Mouse (Mus musculus) left cerebral cortex, adult 8-10 months (tissue): ENCODE measurements around the gene Plcd4. TPM values are rescaled to one million over a fixed set of nuclear protein-coding genes. Genes with fewer than 3 reads are reported as not detected.

Experiments
- DNase-seq, 2 experiments: peaks; one replicate each; pipeline ENCODE4 v3.0.0; 2022; ENCODE audit warnings: low spot score in 2 of 2
- microRNA-seq, 2 experiments: library from miRNA; unstranded; fragments of <30 nt; microRNA quantifications; one replicate each; pipeline ENCODE4 v1.2.0; 2022
- total RNA-seq, 4 experiments: library from RNA; stranded (reverse); gene quantifications; 2 replicates each; pipeline ENCODE4 v1.2.4; 2022

Gene Plcd4
- total RNA-seq, 4 experiments from 2014 or later = 11.3 to 14.4 (median 12.8) TPM

- no peak for DNase-seq
These were observed 51.7 kb downstream of the Plcd4 start for GRCm38 (mm10) chr1:74594434-74594833.

- DNase-seq = no peak
These were observed 58.0 kb downstream of the Plcd4 start for GRCm38 (mm10) chr1:74600501-74601266.

GRCm38 (mm10) chr1:74601267-74601962 is 58.7 kb downstream of the Plcd4 start, which contains the start of the genes Rnf25 and Stk36:
Gene Rnf25 (minus strand): TSS chr1:74601397.
Gene Stk36 (plus strand): TSS chr1:74601445.
- peak; percentile 76 to 84 for DNase-seq

Small RNA genes within 50 kb of the gene (microRNA-seq; reads per million reads assigned to microRNA genes)
- gene Gm25035 = 0 reads per million in 2 experiments

Other genes starting within 250 kb of the Plcd4 start
- 10 to 100 TPM; 28.2 to 32.3 (median 31.4) TPM for gene Tmbim1, start 237.3 kb upstream of the Plcd4 start, total RNA-seq
- 1 to 10 TPM; 1.4 to 2.5 (median 1.8) TPM for gene Catip, start 180.8 kb upstream of the Plcd4 start, total RNA-seq
- 10 to 100 TPM in 2 of 4 experiments, 1 to 10 TPM in 2; 3.8 to 35.1 (median 15.5) TPM for gene Slc11a1, start 167.7 kb upstream of the Plcd4 start, total RNA-seq
- gene Ctdsp1, start 151.4 kb upstream of the Plcd4 start, total RNA-seq = 10 to 100 TPM; 27.2 to 33.7 (median 29.5) TPM
- under 1 TPM; 0.57 to 0.74 (median 0.64) TPM for gene Vil1, start 133.5 kb upstream of the Plcd4 start, total RNA-seq
- 10 to 100 TPM; 22.3 to 25.7 (median 24.0) TPM for gene Cnot9, start 36.8 kb upstream of the Plcd4 start, total RNA-seq
- gene Usp37, start 1.4 kb downstream of the Plcd4 start, total RNA-seq = 10 to 100 TPM; 22.2 to 26.1 (median 22.4) TPM
- gene Zfp142, start 45.4 kb downstream of the Plcd4 start, total RNA-seq = 10 to 100 TPM; 31.2 to 34.2 (median 32.2) TPM
- 10 to 100 TPM; 18.5 to 22.5 (median 22.1) TPM for gene Bcs1l, start 45.4 kb downstream of the Plcd4 start, total RNA-seq
- gene Rnf25, start 58.5 kb downstream of the Plcd4 start, total RNA-seq = 10 to 100 TPM; 63.6 to 68.4 (median 65.9) TPM
- gene Stk36, start 58.6 kb downstream of the Plcd4 start, total RNA-seq = 1 to 10 TPM; 3.4 to 7.4 (median 5.8) TPM
- 10 to 100 TPM; 19.3 to 22.4 (median 20.5) TPM for gene Ttll4, start 118.9 kb downstream of the Plcd4 start, total RNA-seq
- 1 to 10 TPM; 6.5 to 8.5 (median 7.8) TPM for gene Cyp27a1, start 170.7 kb downstream of the Plcd4 start, total RNA-seq
- under 1 TPM; 0.13 to 0.64 (median 0.48) TPM for gene Prkag3, start 206.3 kb downstream of the Plcd4 start, total RNA-seq
- gene Wnt6, start 229.0 kb downstream of the Plcd4 start, total RNA-seq = 1 to 10 TPM; 2.4 to 3.7 (median 2.5) TPM
- 10 to 100 TPM; 11.0 to 11.8 (median 11.2) TPM for gene Wnt10a, start 248.6 kb downstream of the Plcd4 start, total RNA-seq